Mouse (Mus musculus) megakaryocyte, embryonic 14.5 days (primary cell): ENCODE data around the gene D2hgdh.

Source experiments
- FLI1 ChIP-seq: IDR thresholded peaks from 2 replicates; pipeline ENCODE4 v1.6.1; 2012; ENCODE audit warnings: low read length, inconsistent platforms, mixed read lengths
- GATA1 ChIP-seq: IDR thresholded peaks from 3 replicates; pipeline ENCODE4 v1.6.1; 2012; ENCODE audit warnings: mixed read lengths, low read length, inconsistent platforms, borderline replicate concordance

- no peak for TF ChIP-seq FLI1
- no peak for TF ChIP-seq GATA1
These were observed 1.2 kb downstream of the D2hgdh start for GRCm38 (mm10) chr1:93825771-93826539.
